Mouse (Mus musculus) MN1 (cell line): ENCODE results near the gene Nudt3.
"Not testable (repeated sequence)": the region's sequence is repeated elsewhere in the genome, so short reads cannot be mapped to it uniquely, and the experiment has no call there.

Source experiments
- DNase-seq: peaks from one replicate; pipeline ENCODE4 v3.0.0-alpha.2; 2016; ENCODE audit warnings: low spot score

The Nudt3 gene

DNA sequence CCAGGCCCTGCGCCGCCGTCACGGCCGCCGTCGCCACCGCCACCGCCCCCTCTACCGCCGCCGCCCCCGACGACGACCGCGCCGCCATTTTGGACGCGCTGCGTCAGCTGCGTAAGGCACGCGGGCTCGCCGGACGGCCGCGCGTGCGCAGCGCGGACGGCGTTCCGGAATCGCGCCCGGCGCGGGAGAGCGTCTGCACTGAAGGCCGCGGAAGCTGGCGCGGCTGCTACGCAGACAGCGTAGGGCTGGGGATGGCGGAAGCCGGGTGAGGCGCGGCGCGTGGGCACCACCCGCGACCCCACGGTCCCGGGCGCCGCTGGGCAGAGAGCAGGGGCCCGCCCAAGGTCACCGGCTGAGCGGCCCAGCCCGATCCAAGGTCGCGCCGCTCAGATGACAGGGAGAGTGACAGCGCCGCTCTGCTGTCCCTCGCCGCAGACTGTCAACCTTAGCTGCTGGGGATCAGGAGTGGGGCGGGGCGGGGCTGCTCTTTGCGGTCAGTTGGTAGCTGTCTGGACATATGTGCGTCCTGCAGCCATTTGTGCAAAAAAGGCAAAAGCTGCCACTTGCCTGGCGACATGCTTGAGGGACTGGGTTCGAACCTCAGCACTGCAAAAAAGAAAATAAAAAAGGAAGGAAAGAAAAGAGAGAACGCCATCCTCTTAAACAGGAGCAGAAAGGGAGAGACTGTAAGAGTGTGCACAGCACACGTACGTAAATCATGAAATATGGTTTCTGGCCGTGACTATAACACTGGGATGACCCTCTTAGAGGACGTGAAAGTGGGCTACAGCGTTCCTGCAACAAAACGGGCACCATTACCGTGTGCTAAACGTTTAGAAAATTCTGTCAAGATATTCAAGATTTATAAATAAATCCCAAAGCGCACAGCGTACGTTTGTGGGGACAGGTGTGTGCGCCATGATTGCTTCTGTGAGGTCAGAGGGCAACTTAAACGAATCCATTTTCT is at the start of gene Nudt3:
TSS of gene Nudt3 (minus strand) at position 136 of the 967 bp plus-strand sequence.
- peak; percentile 96 for DNase-seq

- DNase-seq, result no peak
Measured at GRCm38 (mm10) chr17:27671720-27672119, 48.4 kb upstream of the Nudt3 start.

DNA sequence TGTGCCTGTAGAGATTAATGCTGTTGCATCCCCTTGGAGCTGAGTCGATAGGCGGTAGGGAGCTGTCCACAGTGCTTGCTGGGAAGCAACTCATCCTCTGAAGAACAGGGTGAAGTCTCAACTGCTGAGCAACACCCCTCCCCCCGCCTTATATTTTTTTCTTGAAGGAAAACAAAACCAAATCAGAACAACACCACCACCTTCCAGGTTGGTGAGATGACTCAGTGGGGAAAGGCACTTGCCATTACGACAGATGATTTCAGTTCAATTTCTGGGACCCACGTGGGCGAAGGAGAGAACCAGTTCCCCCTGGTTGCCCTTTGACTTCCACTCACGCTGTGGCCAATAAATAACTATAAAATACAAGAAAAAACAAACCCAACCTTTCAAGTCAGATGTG is 35.5 kb upstream of the Nudt3 start:
- DNase-seq, result no peak

- no peak for DNase-seq
Measured at GRCm38 (mm10) chr17:27657123-27657522, 33.8 kb upstream of the Nudt3 start.

GRCm38 (mm10) chr17:27656414-27656813 is 33.1 kb upstream of the Nudt3 start:
- no peak for DNase-seq

DNA sequence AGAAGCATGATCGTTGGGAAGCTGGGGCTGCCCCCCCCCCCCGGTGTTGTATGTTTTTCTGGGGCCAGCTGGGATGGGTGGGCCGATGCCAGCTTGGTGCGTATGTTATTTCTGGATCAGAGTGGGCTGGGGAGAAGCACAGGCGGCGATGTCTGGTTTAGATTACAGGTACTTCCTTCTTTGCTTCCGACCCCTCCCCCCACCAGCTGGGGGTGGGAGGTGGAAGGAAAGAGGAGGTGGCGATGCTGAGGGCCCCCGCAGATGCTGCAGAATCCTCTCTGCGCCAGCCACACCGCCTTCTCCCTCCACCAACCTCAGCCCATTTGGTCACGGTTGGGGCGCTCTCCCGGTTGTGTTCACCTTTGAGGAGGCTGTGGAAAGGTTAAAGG is 32.7 kb upstream of the Nudt3 start:
- no peak for DNase-seq

- DNase-seq, result peak; percentile 85
Measured at GRCm38 (mm10) chr17:27655089-27656010, 32.1 kb upstream of the Nudt3 start, which contains the start of gene Pacsin1. Pacsin1 (plus strand) TSS chr17:27655509.

GRCm38 (mm10) chr17:27653253-27653959 is 30.1 kb upstream of the Nudt3 start:
- no peak for DNase-seq

DNA sequence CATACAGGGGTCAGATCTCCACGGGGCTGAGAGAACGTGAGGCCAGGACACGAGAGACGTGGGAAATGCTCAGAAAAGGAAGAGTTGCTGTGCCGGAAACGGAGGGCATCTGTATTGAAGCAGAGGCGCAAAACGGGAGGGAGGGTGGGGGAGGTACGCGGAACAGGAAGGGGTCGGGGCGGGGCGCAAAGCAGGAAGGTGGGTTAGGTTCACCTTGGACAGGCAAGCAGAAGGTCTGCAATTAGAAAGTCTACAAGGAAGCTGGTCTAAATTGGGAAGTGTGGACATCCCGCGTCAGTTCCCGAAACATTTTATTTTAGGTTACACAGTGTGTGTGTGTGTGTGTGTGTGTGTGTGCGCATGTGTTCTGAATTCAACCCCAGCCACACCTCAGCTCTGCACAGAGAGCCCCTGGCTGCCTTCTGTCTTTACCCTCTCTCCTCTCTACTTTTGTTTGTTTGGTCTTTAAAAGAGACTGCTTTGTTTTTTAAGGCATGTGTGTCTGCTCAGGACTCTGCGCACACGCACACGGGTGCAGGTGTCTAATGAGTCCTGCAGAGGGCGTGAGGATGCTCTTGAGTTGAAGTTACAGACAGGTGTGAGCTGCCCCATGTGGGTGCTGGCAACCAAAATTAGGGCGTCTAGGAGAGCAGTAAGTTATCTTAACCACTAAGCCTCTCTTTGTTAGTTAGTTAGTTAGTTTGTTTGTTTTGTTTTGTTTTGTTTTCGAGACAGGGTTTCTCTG is 28.9 kb upstream of the Nudt3 start:
- no peak for DNase-seq

DNA sequence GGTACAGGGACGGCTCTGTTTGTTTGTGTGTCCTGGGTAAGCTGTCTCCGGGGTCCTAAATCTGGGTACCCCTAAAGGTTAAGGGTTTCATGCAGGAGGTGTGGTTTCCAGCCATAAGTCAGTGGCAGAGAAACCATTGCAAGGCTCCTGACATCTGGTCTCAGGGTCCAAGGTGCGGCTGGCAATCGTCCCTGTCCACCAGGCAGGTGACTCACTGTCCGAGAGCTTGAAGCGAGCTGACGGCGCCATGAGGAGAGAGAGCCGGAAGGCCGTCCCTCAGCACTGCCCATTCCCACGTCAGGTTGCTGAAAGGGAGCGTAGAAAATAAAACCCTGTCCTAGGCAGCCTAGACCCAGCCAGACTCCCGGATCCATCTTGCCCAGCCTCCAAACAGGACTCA is 27.3 kb upstream of the Nudt3 start:
- DNase-seq, result no peak

DNA sequence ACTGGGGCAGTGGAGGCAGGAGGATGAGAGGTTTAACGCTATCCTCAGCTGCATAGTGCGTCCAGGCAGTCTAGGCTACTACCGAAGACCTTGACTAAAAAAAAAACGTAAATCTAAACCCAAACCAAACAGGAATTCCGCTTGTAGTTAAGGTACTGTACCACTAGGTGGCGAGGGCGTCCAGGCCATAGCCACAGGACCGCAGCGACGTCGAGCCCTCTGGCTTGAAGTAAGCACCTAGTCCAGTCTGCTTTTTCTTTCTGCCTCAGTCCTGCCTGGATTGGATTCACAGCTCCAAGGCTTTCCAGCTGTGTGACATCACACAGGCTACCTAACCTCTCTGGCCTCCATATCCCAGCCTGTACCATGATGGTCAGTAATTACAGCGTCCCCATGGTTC is 26.9 kb upstream of the Nudt3 start:
- DNase-seq, result peak; percentile 75

DNA sequence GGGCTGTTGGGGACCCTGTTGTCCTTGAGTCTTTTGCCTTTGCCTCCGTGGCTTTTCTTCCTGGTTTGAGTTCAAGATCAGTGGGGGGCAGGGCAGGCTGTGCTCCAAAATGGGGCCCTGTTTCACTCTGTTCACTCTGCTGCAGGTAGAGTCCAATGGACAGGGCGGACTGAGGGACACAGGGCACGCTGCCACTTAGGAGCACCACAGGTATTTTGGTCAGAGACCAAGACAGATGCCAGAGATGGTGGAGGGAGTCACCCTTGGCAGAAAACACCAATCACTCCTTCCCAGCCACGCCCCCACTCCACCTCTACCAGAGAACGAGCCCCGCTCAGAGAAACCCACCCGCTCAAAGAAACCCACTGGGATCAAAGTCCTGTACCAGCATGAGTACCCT is 22.5 kb upstream of the Nudt3 start:
- DNase-seq, result no peak

- no peak for DNase-seq
Measured at GRCm38 (mm10) chr17:27644572-27644971, 21.3 kb upstream of the Nudt3 start.

DNA sequence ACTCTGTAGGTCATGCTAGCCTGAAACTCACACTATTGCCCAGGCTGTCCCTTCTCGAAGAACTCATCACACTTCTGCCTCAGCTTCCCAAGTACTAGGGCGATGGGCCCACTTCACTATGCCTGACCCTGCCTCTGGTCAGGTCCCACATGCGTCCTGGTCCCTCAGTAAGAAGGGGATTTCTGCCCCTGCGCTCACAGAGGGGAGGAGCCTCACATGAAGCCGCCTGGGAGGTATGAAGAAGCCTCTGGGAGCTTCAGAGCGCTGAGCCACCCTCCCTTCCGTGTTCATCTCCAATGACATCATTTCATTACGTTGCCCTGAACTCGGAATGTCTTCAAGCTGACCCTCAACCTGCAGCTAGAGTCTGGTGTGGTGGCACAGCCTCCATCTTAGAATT is 20.5 kb upstream of the Nudt3 start:
- DNase-seq, result no peak

GRCm38 (mm10) chr17:27643101-27643500 is 19.8 kb upstream of the Nudt3 start:
- peak; percentile 59 for DNase-seq

DNA sequence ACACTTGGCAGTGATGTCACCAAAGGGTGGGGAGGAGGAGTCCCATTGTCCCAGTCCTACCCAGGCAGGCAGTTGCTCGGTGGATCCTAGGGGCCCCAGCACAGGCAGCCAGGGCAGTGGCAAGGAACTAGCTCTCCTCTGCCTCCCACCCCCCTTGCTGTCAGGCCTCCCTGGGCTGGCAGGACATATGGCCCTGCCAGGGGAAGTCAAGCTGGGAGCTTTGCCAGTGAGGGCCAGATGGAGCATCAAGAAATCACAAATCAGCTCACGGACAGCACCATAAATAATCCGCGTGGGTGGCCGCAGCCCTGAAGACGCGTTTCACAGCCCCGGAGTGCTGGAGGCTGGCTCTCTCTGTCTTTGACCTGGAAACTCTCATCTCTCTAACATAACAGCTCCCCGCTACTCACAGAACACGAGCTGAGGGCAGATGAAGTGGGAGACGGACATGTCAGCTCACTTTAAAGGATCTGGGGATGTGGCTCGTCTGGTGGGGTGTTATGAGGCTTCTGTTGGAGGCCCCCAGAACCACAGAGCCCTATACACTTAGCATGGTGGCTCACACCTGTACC is 19.3 kb upstream of the Nudt3 start:
- DNase-seq, result peak; percentile 96

DNA sequence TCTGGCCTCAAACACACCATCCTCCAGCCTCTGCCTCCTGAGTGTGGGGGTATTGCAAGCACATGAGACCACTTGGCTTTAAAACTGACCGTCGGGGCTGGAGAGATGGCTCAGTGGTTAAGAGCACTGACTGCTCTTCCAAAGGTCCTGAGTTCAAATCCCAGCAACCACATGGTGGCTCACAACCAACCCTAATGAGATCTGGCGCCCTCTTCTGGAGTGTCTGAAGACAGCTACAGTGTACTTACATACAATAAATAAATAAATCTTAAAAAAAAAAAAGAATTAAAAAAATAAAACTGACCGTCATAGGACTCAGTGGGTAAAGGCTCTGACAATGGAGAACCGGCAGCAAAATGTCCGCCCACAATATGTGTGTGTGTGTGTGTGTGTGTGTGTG is 16.6 kb upstream of the Nudt3 start:
- DNase-seq, result not testable (repeated sequence)

- DNase-seq, result no peak
Measured at GRCm38 (mm10) chr17:27638921-27639332, 15.6 kb upstream of the Nudt3 start.

DNA sequence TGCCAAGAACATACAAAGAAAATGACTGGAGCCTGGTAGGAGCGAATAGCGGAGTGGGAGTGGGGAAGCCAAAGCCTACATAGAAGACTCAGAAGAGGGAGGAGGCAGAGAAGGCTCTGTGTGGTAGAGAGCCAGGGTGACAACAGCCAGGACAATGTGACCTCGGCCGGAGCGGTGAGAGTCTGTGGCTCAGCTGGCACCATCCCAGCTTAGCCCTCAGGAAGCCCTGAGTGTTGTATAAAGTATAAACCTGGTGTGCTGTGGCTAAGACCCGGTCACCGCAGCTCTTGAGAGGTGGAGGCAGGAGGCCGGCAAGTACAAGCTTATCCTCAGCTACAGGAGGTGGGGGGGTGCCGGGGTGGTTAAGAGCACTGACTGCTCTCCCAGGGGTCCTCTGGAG is 14.0 kb upstream of the Nudt3 start:
- peak; percentile 48 for DNase-seq

GRCm38 (mm10) chr17:27636132-27637020 is 13.1 kb upstream of the Nudt3 start, which contains the start of gene Rps10:
Rps10 (minus strand) TSS chr17:27636669.
- peak; percentile 73 for DNase-seq
